Mouse (Mus musculus): ENCODE measurements around the gene Gm15557. TPM values are rescaled to one million over a fixed set of nuclear protein-coding genes. Genes with fewer than 3 reads are reported as not detected.

The Gm15557 gene
- polyA plus RNA-seq, 1 experiment from 2014 or later = not detected

- WGBS = under 1% methylated on average over 59 of the region's 59 CpGs
- H3K4me3 ChIP-seq (replicated peaks) = peak within 1 kb of the TSS; percentile 88
- no peaks in the 10 kb centered on the region for H3K27me3 ChIP-seq
- H3K4me1 ChIP-seq (replicated peaks) = peaks cover 9% of the 10 kb centered on the region
- no peaks in the 10 kb centered on the region for H3K9me3 ChIP-seq
- H3K36me3 ChIP-seq = no peaks in the 10 kb centered on the region
- H3K9ac ChIP-seq (replicated peaks) = peak within 1 kb of the TSS; percentile 95
- peak; percentile 97 for ATAC-seq
- peak within 1 kb of the TSS; percentile 88 for H3K27ac ChIP-seq
- peak within 1 kb of the TSS; percentile 67 for H3K4me2 ChIP-seq (replicated peaks)
These were observed 15.9 kb downstream of the Gm15557 start, which contains the start of gene Cep250 for GRCm38 (mm10) chr2:155956134-155957059. TSS of gene Cep250 (plus strand) at chr2:155956458.

- H3K4me2 ChIP-seq (replicated peaks) = no peak overlapping the region
- peaks cover 27% of the 10 kb centered on the region for H3K36me3 ChIP-seq
- no peak overlapping the region for H3K4me3 ChIP-seq (replicated peaks)
- WGBS = 93% methylated on average over 5 of the region's 5 CpGs
- H3K27me3 ChIP-seq = no peaks in the 10 kb centered on the region
- H3K9me3 ChIP-seq = no peaks in the 10 kb centered on the region
- H3K27ac ChIP-seq = no peak overlapping the region
- ATAC-seq = no peak
- H3K4me1 ChIP-seq (replicated peaks) = peaks cover 9% of the 10 kb centered on the region
- H3K9ac ChIP-seq (replicated peaks) = no peak overlapping the region
These were observed 19.5 kb downstream of the Gm15557 start for GRCm38 (mm10) chr2:155959981-155960380.

GRCm38 (mm10) chr2:155961862-155962261 is 21.3 kb downstream of the Gm15557 start:
- ATAC-seq = no peak
- 77% methylated on average over 10 of the region's 10 CpGs for WGBS
- no peak overlapping the region for H3K4me3 ChIP-seq (replicated peaks)
- no peaks in the 10 kb centered on the region for H3K27me3 ChIP-seq
- H3K9me3 ChIP-seq = no peaks in the 10 kb centered on the region
- no peak overlapping the region for H3K4me2 ChIP-seq (replicated peaks)
- H3K9ac ChIP-seq (replicated peaks) = no peak overlapping the region
- peaks cover 9% of the 10 kb centered on the region for H3K4me1 ChIP-seq (replicated peaks)
- no peak overlapping the region for H3K27ac ChIP-seq
- H3K36me3 ChIP-seq = peaks cover 44% of the 10 kb centered on the region

- Histone ChIP-seq H3K27ac (no peak overlapping the region), H3K4me3 (replicated peaks) (no peak overlapping the region), H3K4me2 (replicated peaks) (no peak overlapping the region), H3K27me3 (no peaks in the 10 kb centered on the region), H3K9me3 (no peaks in the 10 kb centered on the region), H3K9ac (replicated peaks) (no peak overlapping the region), H3K4me1 (replicated peaks) (no peaks in the 10 kb centered on the region), H3K36me3 (peaks cover 56% of the 10 kb centered on the region)
- WGBS = 51% methylated on average over 1 of the region's 1 CpGs
- no peak for ATAC-seq
These were observed 22.5 kb downstream of the Gm15557 start for GRCm38 (mm10) chr2:155962991-155963390.

GRCm38 (mm10) chr2:155973348-155973747 is 32.8 kb downstream of the Gm15557 start:
- H3K27me3 ChIP-seq = no peaks in the 10 kb centered on the region
- H3K4me2 ChIP-seq (replicated peaks) = no peak overlapping the region
- no peak overlapping the region for H3K9ac ChIP-seq (replicated peaks)
- no peaks in the 10 kb centered on the region for H3K4me1 ChIP-seq (replicated peaks)
- H3K9me3 ChIP-seq = no peaks in the 10 kb centered on the region
- peaks cover 90% of the 10 kb centered on the region for H3K36me3 ChIP-seq
- ATAC-seq = no peak
- 83% methylated on average over 6 of the region's 6 CpGs for WGBS
- H3K27ac ChIP-seq = no peak overlapping the region
- no peak overlapping the region for H3K4me3 ChIP-seq (replicated peaks)

GRCm38 (mm10) chr2:155974087-155974731 is 33.7 kb downstream of the Gm15557 start:
- Histone ChIP-seq H3K4me2 (replicated peaks) (no peak overlapping the region), H3K4me3 (replicated peaks) (no peak overlapping the region), H3K27me3 (no peaks in the 10 kb centered on the region), H3K36me3 (peaks cover 90% of the 10 kb centered on the region), H3K27ac (no peak overlapping the region), H3K9ac (replicated peaks) (no peak overlapping the region), H3K9me3 (no peaks in the 10 kb centered on the region), H3K4me1 (replicated peaks) (no peaks in the 10 kb centered on the region)
- 81% methylated on average over 14 of the region's 14 CpGs for WGBS
- ATAC-seq = no peak

GRCm38 (mm10) chr2:155979328-155979991 is 38.9 kb downstream of the Gm15557 start:
- Histone ChIP-seq H3K27me3 (no peaks in the 10 kb centered on the region), H3K27ac (no peak overlapping the region), H3K9ac (replicated peaks) (no peak overlapping the region), H3K4me3 (replicated peaks) (no peak overlapping the region), H3K36me3 (peaks cover 92% of the 10 kb centered on the region), H3K9me3 (no peaks in the 10 kb centered on the region), H3K4me2 (replicated peaks) (no peak overlapping the region), H3K4me1 (replicated peaks) (no peaks in the 10 kb centered on the region)
- 91% methylated on average over 5 of the region's 5 CpGs for WGBS
- ATAC-seq = no peak

GRCm38 (mm10) chr2:155985776-155986175 is 45.2 kb downstream of the Gm15557 start:
- WGBS = 91% methylated on average over 7 of the region's 7 CpGs
- H3K36me3 ChIP-seq = peaks cover 98% of the 10 kb centered on the region
- ATAC-seq = no peak

GRCm38 (mm10) chr2:155987131-155987530 is 46.6 kb downstream of the Gm15557 start:
- Histone ChIP-seq H3K36me3 (peaks cover 99% of the 10 kb centered on the region), H3K27me3 (no peaks in the 10 kb centered on the region), H3K4me1 (replicated peaks) (no peaks in the 10 kb centered on the region), H3K4me2 (replicated peaks) (no peak overlapping the region), H3K9me3 (no peaks in the 10 kb centered on the region), H3K9ac (replicated peaks) (no peak overlapping the region), H3K4me3 (replicated peaks) (no peak overlapping the region), H3K27ac (no peak overlapping the region)
- WGBS = 98% methylated on average over 6 of the region's 6 CpGs
- ATAC-seq = no peak

More at GRCm38 (mm10) chr2:155985776-155986175, 45.2 kb downstream of the Gm15557 start:
- H3K4me1 ChIP-seq (replicated peaks) = no peaks in the 10 kb centered on the region
- no peaks in the 10 kb centered on the region for H3K9me3 ChIP-seq
- no peaks in the 10 kb centered on the region for H3K27me3 ChIP-seq
- H3K9ac ChIP-seq (replicated peaks) = no peak overlapping the region
- no peak overlapping the region for H3K4me3 ChIP-seq (replicated peaks)
- no peak overlapping the region for H3K27ac ChIP-seq
- no peak overlapping the region for H3K4me2 ChIP-seq (replicated peaks)

- H3K4me2 ChIP-seq (replicated peaks) = no peak overlapping the region
- H3K4me1 ChIP-seq (replicated peaks) = no peaks in the 10 kb centered on the region
- H3K9ac ChIP-seq (replicated peaks) = no peak overlapping the region
- H3K27me3 ChIP-seq = no peaks in the 10 kb centered on the region
- no peak overlapping the region for H3K27ac ChIP-seq
- 80% methylated on average over 4 of the region's 4 CpGs for WGBS
- no peak for ATAC-seq
- H3K36me3 ChIP-seq = peaks cover 100% of the 10 kb centered on the region
- H3K4me3 ChIP-seq (replicated peaks) = no peak overlapping the region
- H3K9me3 ChIP-seq = no peaks in the 10 kb centered on the region
These were observed 48.6 kb downstream of the Gm15557 start for GRCm38 (mm10) chr2:155989085-155989484.

- Histone ChIP-seq H3K27ac (no peak overlapping the region), H3K27me3 (no peaks in the 10 kb centered on the region), H3K4me1 (replicated peaks) (no peaks in the 10 kb centered on the region), H3K9ac (replicated peaks) (no peak overlapping the region), H3K36me3 (peaks cover 100% of the 10 kb centered on the region), H3K4me2 (replicated peaks) (no peak overlapping the region), H3K9me3 (no peaks in the 10 kb centered on the region), H3K4me3 (replicated peaks) (no peak overlapping the region)
- no peak for ATAC-seq
- WGBS = 97% methylated on average over 10 of the region's 10 CpGs
These were observed 50.6 kb downstream of the Gm15557 start for GRCm38 (mm10) chr2:155991151-155991550.

- WGBS = 89% methylated on average over 14 of the region's 14 CpGs
- H3K9ac ChIP-seq (replicated peaks) = no peak overlapping the region
- no peak overlapping the region for H3K27ac ChIP-seq
- no peaks in the 10 kb centered on the region for H3K4me1 ChIP-seq (replicated peaks)
- no peak for ATAC-seq
- no peak overlapping the region for H3K4me3 ChIP-seq (replicated peaks)
- H3K9me3 ChIP-seq = no peaks in the 10 kb centered on the region
- H3K4me2 ChIP-seq (replicated peaks) = no peak overlapping the region
- peaks cover 100% of the 10 kb centered on the region for H3K36me3 ChIP-seq
- no peaks in the 10 kb centered on the region for H3K27me3 ChIP-seq
These were observed 51.4 kb downstream of the Gm15557 start for GRCm38 (mm10) chr2:155991863-155992321.

All from midbrain, embryonic 13.5 days (tissue).